Mouse (Mus musculus): Measurements from ENCODE around the gene Rabep1. TPM values are rescaled to one million over a fixed set of nuclear protein-coding genes. Genes with fewer than 3 reads are reported as not detected.

Gene Rabep1
- polyA plus RNA-seq, 1 experiment: 2.9 TPM

GRCm38 (mm10) chr11:70964222-70964907 is 119.8 kb downstream of the Rabep1 start:
- H3K4me1 ChIP-seq: peaks cover 67% of the 10 kb centered on the region
- H3K36me3 ChIP-seq (replicated peaks; ENCODE audit: low read length): peaks cover 71% of the 10 kb centered on the region
- no peaks in the 10 kb centered on the region for H3K27me3 ChIP-seq (replicated peaks)
- TF ChIP-seq FLI1 (IDR thresholded peaks at IDR 0.05; ENCODE audit: low read length) (no peak), GATA1 (IDR thresholded peaks at IDR 0.05; ENCODE audit: borderline replicate concordance, low read length) (no peak)
- H3K9me3 ChIP-seq: no peaks in the 10 kb centered on the region
- H3K4me3 ChIP-seq (replicated peaks): no peak overlapping the region

- H3K4me3 ChIP-seq (replicated peaks): peak overlapping the region; percentile 91
- no peaks in the 10 kb centered on the region for H3K27me3 ChIP-seq (replicated peaks)
- TF ChIP-seq GATA1 (IDR thresholded peaks at IDR 0.05; ENCODE audit: borderline replicate concordance, low read length) (no peak), FLI1 (IDR thresholded peaks at IDR 0.05; ENCODE audit: low read length) (no peak)
- H3K36me3 ChIP-seq (replicated peaks; ENCODE audit: low read length): peaks cover 64% of the 10 kb centered on the region
- H3K9me3 ChIP-seq: no peaks in the 10 kb centered on the region
- H3K4me1 ChIP-seq: peaks cover 40% of the 10 kb centered on the region
Observed at GRCm38 (mm10) chr11:70969271-70969794, 124.8 kb downstream of the Rabep1 start.

DNA sequence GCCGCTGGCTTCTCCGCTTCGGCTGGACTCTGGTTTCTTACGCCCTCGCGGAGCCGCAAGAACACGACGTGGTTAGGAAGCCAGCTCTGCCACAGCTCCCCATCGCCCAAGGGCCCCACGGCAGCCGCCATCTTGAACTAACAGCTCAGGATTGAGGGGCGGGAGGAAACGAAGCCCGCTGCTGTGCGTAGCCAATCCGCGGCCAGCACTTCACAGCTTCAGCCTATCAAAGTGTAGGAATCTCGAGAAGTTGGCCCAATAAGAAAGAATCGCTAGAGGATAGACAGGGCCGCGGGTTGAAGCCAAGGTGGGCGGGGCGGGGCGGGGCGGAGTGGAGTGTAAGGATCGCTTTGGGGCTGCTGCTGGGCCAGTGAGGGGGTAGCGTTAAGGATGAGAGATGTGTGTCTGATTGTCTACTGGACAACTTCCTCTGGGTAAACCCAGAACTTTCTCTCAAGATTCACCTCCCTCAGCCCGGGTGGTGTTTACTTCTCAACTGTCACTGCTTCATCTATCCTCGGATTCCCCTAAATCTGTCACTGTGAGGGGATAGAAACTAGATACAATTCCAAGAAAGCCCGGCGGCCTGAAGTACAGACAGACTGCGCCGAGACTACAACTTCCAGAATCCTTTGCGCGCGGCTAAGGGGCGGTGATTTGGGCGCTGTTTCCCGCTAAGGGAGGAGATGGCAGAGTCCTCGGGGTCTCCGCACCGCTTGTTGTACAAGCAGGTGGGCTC is 125.4 kb downstream of the Rabep1 start, which contains the start of the genes Nup88 and Rpain:
Gene Nup88, minus strand, starts transcription at position 153 of the 739 bp plus-strand sequence.
Gene Rpain, plus strand, starts transcription at position 393 of the 739 bp plus-strand sequence.
- TF ChIP-seq FLI1 (IDR thresholded peaks at IDR 0.05; ENCODE audit: low read length) (no peak), GATA1 (IDR thresholded peaks at IDR 0.05; ENCODE audit: borderline replicate concordance, low read length) (no peak)
- Histone ChIP-seq H3K27me3 (replicated peaks) (no peaks in the 10 kb centered on the region), H3K4me3 (replicated peaks) (peak within 1 kb of the TSS; percentile 91), H3K9me3 (no peaks in the 10 kb centered on the region), H3K4me1 (peaks cover 38% of the 10 kb centered on the region), H3K36me3 (replicated peaks; ENCODE audit: low read length) (peaks cover 64% of the 10 kb centered on the region)

DNA sequence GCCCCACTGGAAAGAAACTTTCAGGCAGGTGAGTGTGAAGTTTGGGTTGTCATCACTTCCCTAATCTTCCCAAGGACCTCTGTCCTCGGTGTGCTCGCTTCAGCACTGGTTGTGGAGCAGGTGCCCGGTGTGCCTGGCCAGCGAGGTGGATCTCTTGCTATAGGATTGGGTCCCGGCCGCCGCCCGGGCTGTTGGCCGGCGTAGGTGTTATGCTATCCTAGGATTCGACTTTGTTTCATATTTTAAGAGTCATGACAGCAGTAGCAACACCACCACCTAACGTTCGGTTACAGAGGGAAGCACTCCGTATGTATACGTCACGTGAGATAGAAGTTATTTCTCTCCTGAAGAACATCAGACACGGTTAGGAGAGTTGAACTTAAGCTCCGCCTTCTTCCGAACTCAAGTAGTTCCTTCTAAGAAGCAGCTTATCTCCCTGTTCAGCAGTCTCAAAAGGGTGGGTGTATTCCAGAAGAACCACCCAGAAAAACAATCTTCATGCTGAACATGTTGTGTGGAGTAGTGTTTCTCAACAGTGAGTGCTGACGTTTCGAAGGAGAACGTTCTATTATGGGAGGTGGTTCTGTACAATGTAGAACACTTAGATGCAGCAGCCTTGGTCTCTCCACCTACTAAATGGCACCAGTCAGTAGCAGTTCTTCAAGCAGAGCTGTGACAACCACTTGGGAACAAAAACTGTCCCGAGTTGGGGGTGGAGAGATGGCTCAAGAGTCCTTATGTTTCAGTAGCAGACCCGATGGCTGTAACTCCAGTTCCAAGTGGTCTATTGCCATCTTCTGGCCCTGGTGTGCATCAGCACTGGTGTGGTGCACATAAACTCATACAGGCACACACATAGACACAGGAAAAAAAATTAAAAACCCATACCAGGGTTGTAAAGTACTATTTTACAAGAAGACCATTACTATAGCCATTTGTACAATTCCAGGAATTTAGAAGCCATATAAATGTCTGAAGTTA is 126.3 kb downstream of the Rabep1 start:
- Histone ChIP-seq H3K4me1 (peaks cover 42% of the 10 kb centered on the region), H3K9me3 (no peaks in the 10 kb centered on the region)

DNA sequence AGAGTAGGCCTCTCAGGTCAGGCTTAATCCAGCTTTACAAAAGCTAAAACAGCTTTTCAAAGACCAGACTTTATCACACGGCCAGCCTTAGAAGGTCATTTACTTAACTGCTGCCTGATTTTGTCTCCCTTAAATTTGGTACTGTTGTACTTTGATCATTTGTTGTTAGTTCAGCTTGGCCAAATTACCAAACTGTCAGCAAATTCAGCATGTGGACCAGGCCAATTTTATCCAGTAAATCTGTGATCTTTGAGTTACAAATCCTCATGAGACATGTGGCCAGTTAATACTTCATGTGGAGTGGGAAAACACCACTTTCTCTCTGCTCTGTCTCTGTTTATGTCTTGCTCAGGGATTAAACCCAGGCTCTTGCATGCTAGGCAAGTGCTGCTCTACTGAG is 128.0 kb downstream of the Rabep1 start:
- Histone ChIP-seq H3K9me3 (no peaks in the 10 kb centered on the region), H3K36me3 (replicated peaks; ENCODE audit: low read length) (peaks cover 70% of the 10 kb centered on the region), H3K4me3 (replicated peaks) (no peak overlapping the region), H3K4me1 (peaks cover 40% of the 10 kb centered on the region), H3K27me3 (replicated peaks) (no peaks in the 10 kb centered on the region)
- TF ChIP-seq FLI1 (IDR thresholded peaks at IDR 0.05; ENCODE audit: low read length) (no peak), GATA1 (IDR thresholded peaks at IDR 0.05; ENCODE audit: borderline replicate concordance, low read length) (no peak)

More for the DNA sequence above, 126.3 kb downstream of the Rabep1 start:
- H3K4me3 ChIP-seq (replicated peaks): peak overlapping the region; percentile 91
- TF ChIP-seq FLI1 (IDR thresholded peaks at IDR 0.05; ENCODE audit: low read length) (no peak), GATA1 (IDR thresholded peaks at IDR 0.05; ENCODE audit: borderline replicate concordance, low read length) (no peak)
- no peaks in the 10 kb centered on the region for H3K27me3 ChIP-seq (replicated peaks)
- H3K36me3 ChIP-seq (replicated peaks; ENCODE audit: low read length): peaks cover 64% of the 10 kb centered on the region

- H3K4me1 ChIP-seq: peaks cover 38% of the 10 kb centered on the region
- no peak overlapping the region for H3K4me3 ChIP-seq (replicated peaks)
- H3K9me3 ChIP-seq: no peaks in the 10 kb centered on the region
- H3K36me3 ChIP-seq (replicated peaks; ENCODE audit: low read length): peaks cover 79% of the 10 kb centered on the region
- no peak for TF ChIP-seq GATA1 (IDR thresholded peaks at IDR 0.05; ENCODE audit: borderline replicate concordance, low read length)
- TF ChIP-seq FLI1 (IDR thresholded peaks at IDR 0.05; ENCODE audit: low read length): no peak
- no peaks in the 10 kb centered on the region for H3K27me3 ChIP-seq (replicated peaks)
Observed at GRCm38 (mm10) chr11:70973947-70974346, 129.4 kb downstream of the Rabep1 start.

GRCm38 (mm10) chr11:70975193-70975592 is 130.6 kb downstream of the Rabep1 start:
- Histone ChIP-seq H3K9me3 (no peaks in the 10 kb centered on the region), H3K27me3 (replicated peaks) (no peaks in the 10 kb centered on the region), H3K4me3 (replicated peaks) (no peak overlapping the region), H3K4me1 (peaks cover 42% of the 10 kb centered on the region), H3K36me3 (replicated peaks; ENCODE audit: low read length) (peaks cover 91% of the 10 kb centered on the region)
- TF ChIP-seq GATA1 (IDR thresholded peaks at IDR 0.05; ENCODE audit: borderline replicate concordance, low read length) (no peak), FLI1 (IDR thresholded peaks at IDR 0.05; ENCODE audit: low read length) (no peak)

GRCm38 (mm10) chr11:70977293-70977692 is 132.7 kb downstream of the Rabep1 start:
- TF ChIP-seq FLI1 (IDR thresholded peaks at IDR 0.05; ENCODE audit: low read length) (no peak), GATA1 (IDR thresholded peaks at IDR 0.05; ENCODE audit: borderline replicate concordance, low read length) (no peak)
- Histone ChIP-seq H3K4me1 (peaks cover 47% of the 10 kb centered on the region), H3K4me3 (replicated peaks) (no peak overlapping the region), H3K9me3 (no peaks in the 10 kb centered on the region), H3K27me3 (replicated peaks) (no peaks in the 10 kb centered on the region), H3K36me3 (replicated peaks; ENCODE audit: low read length) (peaks cover 93% of the 10 kb centered on the region)

DNA sequence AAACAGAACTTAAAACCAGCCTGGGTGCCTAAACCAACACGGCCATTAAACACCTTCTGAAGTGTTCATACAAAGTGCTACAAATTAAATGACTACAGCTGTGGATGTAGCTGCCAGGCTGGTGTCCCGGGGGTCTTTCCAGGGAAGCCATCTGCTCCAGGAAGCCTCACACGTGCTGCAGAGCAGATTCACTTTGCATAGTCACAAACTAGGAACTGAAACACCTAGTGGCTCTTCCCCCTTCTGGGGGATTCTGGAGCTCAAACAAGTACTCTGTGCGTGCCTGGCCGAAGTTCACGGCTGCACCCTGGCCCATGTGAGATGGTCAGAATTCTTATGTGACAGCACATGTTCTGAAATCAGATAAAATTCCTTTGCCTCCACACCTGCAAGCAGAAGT is 135.7 kb downstream of the Rabep1 start:
- H3K4me3 ChIP-seq (replicated peaks): no peak overlapping the region
- peaks cover 40% of the 10 kb centered on the region for H3K4me1 ChIP-seq
- no peaks in the 10 kb centered on the region for H3K9me3 ChIP-seq
- no peaks in the 10 kb centered on the region for H3K27me3 ChIP-seq (replicated peaks)
- peaks cover 77% of the 10 kb centered on the region for H3K36me3 ChIP-seq (replicated peaks; ENCODE audit: low read length)
- no peak for TF ChIP-seq GATA1 (IDR thresholded peaks at IDR 0.05; ENCODE audit: borderline replicate concordance, low read length)
- no peak for TF ChIP-seq FLI1 (IDR thresholded peaks at IDR 0.05; ENCODE audit: low read length)

Data from megakaryocyte, embryonic 14.5 days (primary cell).